Mouse (Mus musculus) stomach, embryonic 14.5 days (tissue): Measurements from ENCODE around the gene Vps41. TPM values are rescaled to one million over a fixed set of nuclear protein-coding genes. Genes with fewer than 3 reads are reported as not detected.

ENCODE experiments used
- ATAC-seq: fragments of 200-750 bp; cut with Nextera tagmentation; 2 replicates; pipeline ENCODE4 v1.8.0; 2017; ENCODE audit warnings: low read depth, moderate TSS enrichment; ENCODE audit not compliant: insufficient number of reproducible peaks, insufficient read depth, low FRiP score
- H3K27ac ChIP-seq: fragments of 300-500 bp; sonication (generic); 2 replicates; pipeline ENCODE4 v1.5.1; 2014; ENCODE audit warnings: mild to moderate bottlenecking, low read length, moderate library complexity, mixed read lengths
- H3K27me3 ChIP-seq: fragments of 300-500 bp; sonication (generic); 2 replicates; pipeline ENCODE4 v1.6.1; 2014; ENCODE audit warnings: low read length, control low read depth, mixed read lengths; ENCODE audit not compliant: control insufficient read depth, insufficient read depth
- H3K36me3 ChIP-seq: fragments of 300-500 bp; sonication (generic); 2 replicates; pipeline ENCODE4 v1.6.1; 2014; ENCODE audit warnings: mild to moderate bottlenecking, control low read depth, low read length, moderate library complexity, mixed read lengths; ENCODE audit not compliant: control insufficient read depth, insufficient read depth
- H3K4me1 ChIP-seq: fragments of 300-500 bp; sonication (generic); 2 replicates; pipeline ENCODE4 v1.6.1; 2014; ENCODE audit warnings: low read length, control low read depth, mixed read lengths; ENCODE audit not compliant: control insufficient read depth, insufficient read depth
- H3K4me2 ChIP-seq: fragments of 300-500 bp; sonication (generic); replicated peaks from 2 replicates; pipeline ENCODE4 v1.6.1; 2014; ENCODE audit warnings: low read depth, low read length, control low read depth
- H3K4me3 ChIP-seq: fragments of 300-500 bp; sonication (generic); 2 replicates; pipeline ENCODE4 v1.5.1; 2014; ENCODE audit warnings: low read depth, low read length, control low read depth
- H3K9ac ChIP-seq: fragments of 300-500 bp; sonication (generic); replicated peaks from 2 replicates; pipeline ENCODE4 v1.6.1; 2014; ENCODE audit warnings: low read depth, mild to moderate bottlenecking, control low read depth, low read length, moderate library complexity, mixed read lengths
- H3K9me3 ChIP-seq: fragments of 300-500 bp; sonication (generic); 2 replicates; pipeline ENCODE4 v1.6.1; 2016; ENCODE audit warnings: low read depth, low read length, control low read depth; ENCODE audit not compliant: control insufficient read depth
- WGBS: fragments of 180-500 bp; shearing (Covaris S2); extraction: QIAGEN DNeasy Blood & Tissue Kit; methylation state at CpG from one replicate; pipeline ENCODE4 v1.1.7; 2014; 5-methylcytosine and 5-hydroxymethylcytosine counted together
- polyA plus RNA-seq: library from polyadenylated mRNA; unstranded; fragments of >200 nt; fragmentation: Nextera tagmentation; extraction: Ambion mirVana; gene quantifications from 2 replicates; pipeline ENCODE4 v1.2.1, GENCODE M21; 2014

Vps41 gene
- polyA plus RNA-seq, 1 experiment from 2014 or later: 72.2 TPM

GRCm38 (mm10) chr13:18744266-18744652 lies 27.2 kb downstream of the Vps41 start:
- Histone ChIP-seq H3K4me2 (no peak overlapping the region), H3K4me3 (no peak overlapping the region), H3K9ac (no peak overlapping the region), H3K27me3 (no peaks in the 10 kb centered on the region), H3K4me1 (no peaks in the 10 kb centered on the region), H3K27ac (no peak overlapping the region), H3K36me3 (peaks cover 9% of the 10 kb centered on the region), H3K9me3 (no peaks in the 10 kb centered on the region)
- 67% methylated on average over 4 of the region's 4 CpGs for WGBS
- ATAC-seq: no peak

- no peak overlapping the region for H3K4me2 ChIP-seq
- H3K27ac ChIP-seq: no peak overlapping the region
- 67% methylated on average over 3 of the region's 3 CpGs for WGBS
- no peaks in the 10 kb centered on the region for H3K27me3 ChIP-seq
- no peak overlapping the region for H3K9ac ChIP-seq
- no peak for ATAC-seq
- no peaks in the 10 kb centered on the region for H3K4me1 ChIP-seq
- H3K9me3 ChIP-seq: no peaks in the 10 kb centered on the region
- H3K4me3 ChIP-seq: no peak overlapping the region
- H3K36me3 ChIP-seq: no peaks in the 10 kb centered on the region
These were observed 40.9 kb downstream of the Vps41 start for GRCm38 (mm10) chr13:18757958-18758357.

- no peaks in the 10 kb centered on the region for H3K4me1 ChIP-seq
- WGBS: 81% methylated on average over 5 of the region's 5 CpGs
These were observed 42.4 kb downstream of the Vps41 start for GRCm38 (mm10) chr13:18759361-18760056.

GRCm38 (mm10) chr13:18761452-18761851 lies 44.4 kb downstream of the Vps41 start:
- H3K4me3 ChIP-seq: no peak overlapping the region
- WGBS: 79% methylated on average over 1 of the region's 1 CpGs
- no peak overlapping the region for H3K4me2 ChIP-seq
- H3K9ac ChIP-seq: no peak overlapping the region
- no peaks in the 10 kb centered on the region for H3K9me3 ChIP-seq
- no peak overlapping the region for H3K27ac ChIP-seq
- no peaks in the 10 kb centered on the region for H3K4me1 ChIP-seq
- H3K36me3 ChIP-seq: no peaks in the 10 kb centered on the region
- ATAC-seq: no peak
- no peaks in the 10 kb centered on the region for H3K27me3 ChIP-seq

More at GRCm38 (mm10) chr13:18759361-18760056, 42.4 kb downstream of the Vps41 start:
- Histone ChIP-seq H3K4me2 (no peak overlapping the region), H3K9me3 (no peaks in the 10 kb centered on the region), H3K27ac (no peak overlapping the region), H3K36me3 (no peaks in the 10 kb centered on the region), H3K27me3 (no peaks in the 10 kb centered on the region), H3K4me3 (no peak overlapping the region), H3K9ac (no peak overlapping the region)
- no peak for ATAC-seq

- no peak for ATAC-seq
- Histone ChIP-seq H3K4me1 (no peaks in the 10 kb centered on the region; the same call in 1 of the 2 replicates), H3K27me3 (no peaks in the 10 kb centered on the region), H3K36me3 (no peaks in the 10 kb centered on the region), H3K9ac (no peak overlapping the region), H3K4me2 (no peak overlapping the region), H3K9me3 (no peaks in the 10 kb centered on the region), H3K4me3 (no peak overlapping the region), H3K27ac (no peak overlapping the region)
- 28% methylated on average over 2 of the region's 2 CpGs for WGBS
These were observed 50.8 kb downstream of the Vps41 start for GRCm38 (mm10) chr13:18767893-18768292.

- WGBS: 46% methylated on average over 3 of the region's 3 CpGs
- no peak for ATAC-seq
- Histone ChIP-seq H3K27me3 (no peaks in the 10 kb centered on the region), H3K9me3 (no peaks in the 10 kb centered on the region), H3K4me3 (no peak overlapping the region), H3K4me1 (no peaks in the 10 kb centered on the region; the same call in 1 of the 2 replicates), H3K36me3 (no peaks in the 10 kb centered on the region), H3K9ac (no peak overlapping the region), H3K27ac (no peak overlapping the region), H3K4me2 (no peak overlapping the region)
These were observed 51.4 kb downstream of the Vps41 start for GRCm38 (mm10) chr13:18768495-18768894.

- 85% methylated on average over 8 of the region's 8 CpGs for WGBS
- ATAC-seq: no peak
- H3K27me3 ChIP-seq: no peaks in the 10 kb centered on the region
These were observed 56.5 kb downstream of the Vps41 start for GRCm38 (mm10) chr13:18773437-18774198.

GRCm38 (mm10) chr13:18781250-18781649 lies 64.2 kb downstream of the Vps41 start:
- Histone ChIP-seq H3K4me2 (no peak overlapping the region), H3K4me1 (no peaks in the 10 kb centered on the region), H3K36me3 (no peaks in the 10 kb centered on the region), H3K27me3 (no peaks in the 10 kb centered on the region), H3K9ac (no peak overlapping the region), H3K27ac (no peak overlapping the region), H3K9me3 (no peaks in the 10 kb centered on the region), H3K4me3 (no peak overlapping the region)
- WGBS: 75% methylated on average over 2 of the region's 2 CpGs
- no peak for ATAC-seq

More at GRCm38 (mm10) chr13:18773437-18774198, 56.5 kb downstream of the Vps41 start:
- Histone ChIP-seq H3K4me1 (no peaks in the 10 kb centered on the region), H3K4me3 (no peak overlapping the region), H3K9ac (no peak overlapping the region), H3K36me3 (no peaks in the 10 kb centered on the region), H3K4me2 (no peak overlapping the region), H3K9me3 (no peaks in the 10 kb centered on the region), H3K27ac (no peak overlapping the region)
